Mouse (Mus musculus): ENCODE measurements around the gene Rtl4. TPM values are rescaled to one million over a fixed set of nuclear protein-coding genes. Genes with fewer than 3 reads are reported as not detected.

Rtl4 gene
- not detected for total RNA-seq (2021)

DNA sequence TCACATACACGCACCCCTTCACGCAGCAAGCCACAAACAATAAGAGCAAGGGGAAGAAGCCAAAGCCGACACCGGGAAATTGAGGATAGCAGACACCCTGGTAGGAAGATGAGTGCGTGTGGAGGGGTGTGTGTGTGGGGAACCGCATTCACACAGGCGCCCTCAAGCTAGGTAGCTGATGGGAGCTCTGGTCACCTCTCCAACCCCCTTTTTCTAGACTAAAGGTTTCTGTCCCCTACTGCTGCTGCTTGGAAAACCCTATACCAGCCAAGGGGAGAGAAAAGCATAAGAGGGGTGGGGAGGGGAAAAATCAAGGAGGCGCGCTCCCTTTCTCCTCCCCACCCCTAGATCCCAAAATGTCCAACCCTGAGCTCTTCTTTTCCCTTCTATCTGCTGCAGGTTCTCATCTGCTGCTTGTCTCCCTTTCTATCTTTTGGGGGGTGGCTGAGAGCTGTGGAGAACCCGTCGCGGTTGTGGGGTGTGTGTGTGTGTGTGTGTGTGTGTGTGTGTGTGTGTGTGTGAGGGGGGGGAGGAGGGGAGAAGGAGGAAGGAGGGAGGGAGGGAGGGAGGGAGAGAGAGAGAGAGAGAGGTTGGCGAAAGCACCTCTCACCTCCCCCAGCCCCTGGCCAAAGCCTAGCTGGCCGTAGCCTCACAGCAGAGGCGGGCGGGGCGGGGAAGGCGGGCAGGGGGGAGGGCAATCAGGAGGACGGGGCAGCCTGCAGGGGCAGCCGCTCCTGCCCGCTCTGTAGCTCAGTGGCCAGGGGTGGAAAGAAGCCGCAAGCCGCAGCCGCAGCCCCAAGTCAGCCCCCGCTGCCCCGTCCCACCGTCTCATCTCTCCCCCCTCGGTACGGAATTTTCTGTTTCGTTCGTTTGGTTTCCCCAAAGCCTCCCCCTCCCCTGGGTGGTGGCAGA, at the start of gene Rtl4:
Gene Rtl4 (plus strand): TSS at position 701 of the 912 bp plus-strand sequence.
- DNase-seq (ENCODE audit: low spot score), result no peak
- intact Hi-C loops (cut with DNase I), result no loop called here

DNA sequence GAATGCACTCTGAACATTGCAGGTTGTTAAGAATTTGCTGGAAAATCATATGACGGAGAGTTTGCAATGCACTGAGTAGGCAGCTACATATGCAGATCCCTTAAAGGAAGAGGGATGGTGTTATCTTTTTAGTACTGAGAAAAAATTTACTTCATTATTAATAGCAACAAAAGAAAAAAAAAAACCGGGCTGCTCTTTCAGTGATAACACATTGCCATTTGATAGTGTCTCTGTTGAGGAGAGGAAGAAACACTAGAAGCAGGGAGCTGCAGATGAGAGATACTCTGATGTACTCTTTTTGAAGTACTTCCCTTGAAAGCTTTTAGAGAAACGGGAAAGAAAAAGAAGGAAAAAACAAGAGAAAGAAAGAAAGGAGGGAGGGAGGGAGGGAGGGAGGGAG, 44.0 kb upstream of the Rtl4 start:
- no peak for DNase-seq (ENCODE audit: low spot score)
- intact Hi-C loops (cut with DNase I), result no loop called here

DNA sequence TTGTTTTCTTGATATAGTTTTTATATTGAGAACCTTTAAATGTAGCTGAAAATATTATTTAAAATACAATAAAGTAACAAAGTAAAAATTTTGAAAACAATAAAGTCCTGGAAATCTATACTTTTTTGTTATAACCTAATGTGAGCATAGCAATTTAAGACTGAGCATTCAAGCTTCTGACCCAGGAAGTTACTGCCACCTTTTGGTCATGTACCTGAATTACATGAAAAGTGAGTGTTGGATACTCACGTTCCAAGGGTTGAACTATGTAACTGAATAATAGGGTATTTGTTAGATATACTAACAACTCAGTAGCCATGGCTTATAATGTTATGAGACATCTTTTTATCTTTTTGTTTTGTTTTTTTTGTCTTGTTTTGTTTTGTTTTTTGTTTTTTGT, 43.3 kb upstream of the Rtl4 start:
- DNase-seq (ENCODE audit: low spot score), result no peak
- intact Hi-C loops (cut with DNase I), result no loop called here

DNA sequence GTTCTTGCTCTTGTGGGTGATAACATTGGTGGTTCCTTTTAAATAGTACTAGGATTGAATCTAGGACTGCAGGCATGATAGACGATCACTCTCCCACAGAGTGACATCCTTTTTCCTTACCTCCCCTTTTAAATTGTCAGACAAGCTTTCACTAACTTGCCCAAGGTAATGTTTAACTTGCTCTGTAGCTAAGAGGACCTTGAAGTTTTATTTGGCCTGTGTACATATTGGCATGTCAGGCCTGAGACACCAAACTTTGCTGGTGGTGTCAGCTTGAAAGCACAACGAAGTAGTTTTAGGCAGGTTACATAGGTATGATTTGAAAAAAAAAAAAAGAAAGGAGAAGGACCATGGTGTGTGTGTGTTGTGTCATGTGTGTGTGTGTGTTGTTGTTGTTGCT, 36.5 kb upstream of the Rtl4 start:
- no peak for DNase-seq (ENCODE audit: low spot score)
- intact Hi-C loops (cut with DNase I), result no loop called here

DNA sequence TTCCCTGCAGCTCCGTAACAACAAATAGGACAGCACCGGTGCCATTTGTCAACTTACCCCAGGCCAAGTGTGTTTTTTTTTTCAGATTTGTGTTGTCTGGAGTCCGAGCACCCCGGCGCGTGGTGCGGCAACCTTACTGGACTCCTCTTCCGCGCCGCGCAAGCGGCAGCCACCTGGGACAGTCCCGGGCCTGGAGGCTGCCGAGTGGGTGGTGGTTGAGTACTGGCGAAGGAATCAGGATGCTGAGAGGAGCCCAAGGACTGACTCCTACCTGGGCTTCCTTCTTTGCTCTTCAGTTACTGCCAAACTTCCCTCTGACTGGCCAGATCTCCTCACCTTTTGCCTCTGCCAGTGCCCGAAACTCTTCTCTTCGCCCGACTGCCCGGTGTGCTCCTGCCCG, 965 bp upstream of the Rtl4 start:
- intact Hi-C loops (cut with DNase I), result no loop called here
- no peak for DNase-seq (ENCODE audit: low spot score)

- no peak for DNase-seq (ENCODE audit: low spot score)
- intact Hi-C loops (cut with DNase I), result no loop called here
These were observed 733 bp upstream of the Rtl4 start, which contains the start of gene Trpc5 for GRCm38 (mm10) chrX:144688142-144688206. Trpc5 (minus strand) TSS chrX:144688180.

GRCm38 (mm10) chrX:144689119-144689858, 582 bp downstream of the Rtl4 start:
- no peak for DNase-seq (ENCODE audit: low spot score)

GRCm38 (mm10) chrX:144689859-144690181, 1.1 kb downstream of the Rtl4 start:
- intact Hi-C loops (cut with DNase I), result no loop called here
- DNase-seq (ENCODE audit: low spot score), result no peak

More at GRCm38 (mm10) chrX:144689119-144689858, 582 bp downstream of the Rtl4 start:
- intact Hi-C loops (cut with DNase I), result no loop called here

DNA sequence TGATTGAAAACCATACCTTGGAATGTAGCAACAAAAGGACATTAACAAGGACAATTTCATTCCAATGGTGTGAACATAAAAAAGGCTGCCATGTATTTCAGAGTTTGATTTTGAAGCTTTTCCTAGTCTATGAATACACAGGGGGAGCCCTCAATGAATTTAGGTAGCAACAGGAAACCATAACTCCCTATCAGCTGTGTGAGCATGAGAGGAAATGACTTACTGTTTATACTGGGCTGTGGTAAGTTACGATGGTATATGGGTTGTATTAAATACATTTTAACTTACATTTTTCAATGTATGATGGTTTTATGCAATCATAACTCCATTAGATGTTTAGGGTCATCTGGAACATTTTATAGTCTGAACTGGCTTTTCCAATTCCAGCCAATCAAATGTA, 27.6 kb downstream of the Rtl4 start:
- DNase-seq (ENCODE audit: low spot score), result no peak
- intact Hi-C loops (cut with DNase I), result no loop called here

DNA sequence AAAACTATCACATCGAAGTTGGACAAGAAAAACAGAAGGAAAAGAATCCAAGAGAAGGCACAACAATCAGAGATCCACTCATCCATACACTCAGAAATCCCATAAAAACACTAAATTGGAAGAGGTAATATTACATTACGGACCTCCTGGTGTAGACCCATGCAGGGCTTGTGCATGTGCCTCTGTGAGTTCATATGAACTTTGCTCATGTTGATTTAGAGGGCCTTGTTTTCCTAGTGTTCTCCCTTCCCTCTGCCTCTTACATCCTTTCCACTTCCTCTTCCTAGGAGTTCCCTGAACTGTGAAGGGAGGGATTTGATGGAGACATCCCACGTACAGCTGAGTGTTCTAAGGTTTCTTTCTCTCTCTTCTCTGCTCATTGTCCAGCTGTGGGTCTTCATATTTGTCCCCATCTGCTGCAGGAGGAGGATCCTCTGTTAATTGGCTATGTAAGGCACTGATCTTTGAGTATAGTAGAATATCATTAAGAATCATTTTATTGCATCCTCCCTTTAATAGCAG, 58.9 kb downstream of the Rtl4 start:
- intact Hi-C loops (cut with DNase I), result no loop called here

DNA sequence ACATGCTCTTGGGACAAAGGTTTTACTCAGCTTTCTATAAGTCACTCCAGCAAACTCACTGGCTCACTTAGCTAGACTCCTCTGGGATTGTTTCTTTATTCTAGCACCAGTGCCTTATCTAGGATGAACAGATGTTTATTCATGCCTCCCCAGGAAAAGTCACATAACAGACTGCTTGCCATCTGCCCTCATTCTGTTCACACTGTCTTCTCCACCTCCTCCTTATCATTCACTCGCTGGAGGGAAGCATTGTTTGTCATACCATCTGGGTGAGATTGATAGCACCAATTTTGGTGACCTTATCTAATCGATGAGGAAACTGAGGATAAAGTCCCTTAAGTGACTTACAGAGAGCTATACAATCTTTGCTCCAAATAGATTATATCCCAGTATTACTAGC, 298.3 kb downstream of the Rtl4 start:
- intact Hi-C loops (cut with DNase I), result no loop called here
- DNase-seq (ENCODE audit: low spot score), result no peak

More for the DNA sequence above, 58.9 kb downstream of the Rtl4 start:
- DNase-seq (ENCODE audit: low spot score), result no peak

- DNase-seq (ENCODE audit: low spot score), result no peak
- intact Hi-C loops (cut with DNase I), result no loop called here
These were observed 376.8 kb downstream of the Rtl4 start for GRCm38 (mm10) chrX:145065484-145065913.

DNA sequence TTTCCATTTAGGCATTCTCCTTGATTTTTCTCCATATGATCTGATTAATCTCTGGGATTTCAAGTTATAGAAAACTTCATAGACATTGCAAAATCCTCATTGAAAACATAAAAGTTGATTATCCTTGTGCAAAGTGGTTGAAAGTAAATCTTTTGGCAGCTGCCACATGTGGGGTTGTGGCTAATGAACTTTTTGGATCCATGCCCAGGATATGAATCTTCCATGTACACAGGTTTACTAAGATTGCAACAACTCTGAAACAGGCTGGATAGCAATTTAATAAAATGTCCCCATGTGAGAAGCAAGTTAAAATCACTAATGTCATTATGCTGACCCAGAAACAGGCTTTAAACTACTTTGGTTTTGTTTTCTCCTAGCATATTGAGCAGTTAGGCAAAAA, 401.1 kb downstream of the Rtl4 start:
- intact Hi-C loops (cut with DNase I), result no loop called here
- DNase-seq (ENCODE audit: low spot score), result no peak

GRCm38 (mm10) chrX:145090360-145090759, 401.7 kb downstream of the Rtl4 start:
- intact Hi-C loops (cut with DNase I), result no loop called here
- no peak for DNase-seq (ENCODE audit: low spot score)

GRCm38 (mm10) chrX:145090964-145091363, 402.3 kb downstream of the Rtl4 start:
- intact Hi-C loops (cut with DNase I), result no loop called here
- DNase-seq (ENCODE audit: low spot score), result no peak

Small RNAs within 50 kb of the gene (microRNA-seq; reads per million reads assigned to microRNA genes)
- gene Mir3472, result not detected

Other genes with a start within 250 kb of the Rtl4 start
- gene Trpc5os, start 232.3 kb upstream of the Rtl4 start, total RNA-seq (2021), result not detected
- gene Trpc5, start 727 bp upstream of the Rtl4 start, total RNA-seq (2021), result not detected